Mouse (Mus musculus): ENCODE measurements at regions not wholly inside any gene's neighbourhood (a gene's known extent, or its start where the extent isn't known, plus 50 kb on each side); places are given as distances from the start of the nearest gene placed in this dataset.

DNA sequence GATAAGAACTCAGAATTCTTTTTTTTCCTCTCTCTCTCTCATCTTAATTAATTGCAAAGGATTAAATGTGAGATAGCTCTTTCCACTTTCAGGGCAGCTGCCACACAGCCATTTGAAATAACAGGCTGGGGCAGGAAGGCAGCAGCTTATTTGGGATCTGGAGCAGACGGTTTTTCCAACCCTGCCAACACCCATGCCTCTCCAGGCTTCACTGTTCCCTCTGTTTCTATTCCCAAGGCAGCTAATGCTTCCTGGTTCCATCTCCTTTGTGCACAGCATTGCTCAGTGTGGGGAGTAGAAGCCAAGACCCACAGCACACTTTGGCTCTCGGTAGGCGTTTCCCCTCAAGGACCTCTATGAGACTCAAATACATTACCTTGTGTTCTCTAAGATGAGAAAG, 109.4 kb upstream of the Nr4a3 start:
- no peak for TF ChIP-seq CTCF (IDR thresholded peaks at IDR 0.05; ENCODE audit: insufficient read depth, low read length)
- TF ChIP-seq POLR2A (IDR thresholded peaks at IDR 0.05; ENCODE audit: borderline replicate concordance, extremely low read depth, low read depth, low read length) = no peak
